Mouse (Mus musculus): ENCODE measurements around the gene Kcnk13.

DNA sequence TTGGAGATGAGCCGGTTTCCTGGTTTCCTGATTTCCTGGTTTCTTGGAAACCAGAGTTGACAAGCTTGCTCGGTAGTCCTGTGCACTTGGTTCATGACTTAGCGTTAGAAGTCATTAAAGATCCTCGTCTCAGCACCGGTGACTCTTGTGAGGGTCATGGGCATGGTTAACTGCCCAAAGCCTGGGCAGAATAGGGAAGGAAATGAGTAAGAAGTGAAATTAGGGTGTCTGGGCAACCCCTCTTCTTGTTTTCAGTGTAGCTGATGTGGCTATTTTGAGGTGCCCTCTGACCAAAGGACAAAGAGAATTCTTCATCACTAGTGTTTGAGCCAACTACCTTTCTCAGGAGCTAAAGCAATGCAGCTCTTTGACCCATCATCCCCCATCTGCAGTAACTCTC is 41.0 kb downstream of the Kcnk13 start:
- TF ChIP-seq CTCF (IDR thresholded peaks at IDR 0.05; ENCODE audit: low read depth, low read length) (no peak), POLR2A (IDR thresholded peaks at IDR 0.05; ENCODE audit: insufficient read depth, low read length) (no peak)

Data from ES-Bruce4 (cell line).